Mouse (Mus musculus) ES-E14 (cell line): Measurements from ENCODE around the gene Gnai2. TPM values are rescaled to one million over a fixed set of nuclear protein-coding genes. Genes with fewer than 3 reads are reported as not detected.
A peak's percentile ranks its signal among the peaks of the same experiment; 100 is the strongest.

Experiments used
- DNase-seq: peaks from one replicate; pipeline ENCODE4 v3.0.0-alpha.2; 2013; ENCODE audit warnings: low read depth, low spot score
- H3K27ac ChIP-seq: 2 replicates; pipeline ENCODE4 v1.5.1; 2012; ENCODE audit warnings: low read depth, mild to moderate bottlenecking, low read length, moderate library complexity, mixed read lengths; ENCODE audit not compliant: poor library complexity, insufficient read depth, severe bottlenecking
- H3K36me3 ChIP-seq: 2 replicates; pipeline ENCODE4 v1.6.1; 2012; ENCODE audit warnings: mild to moderate bottlenecking, low read length, moderate library complexity, mixed read lengths; ENCODE audit not compliant: control insufficient read depth, poor library complexity, insufficient read depth, severe bottlenecking
- H3K4me1 ChIP-seq, 2 experiments: fragments of 150-350 bp in 1 of 2; sonication (generic) in 1 of 2; 2 replicates each; pipeline ENCODE4 v1.6.1; 2012; ENCODE audit warnings: low read length in 2 of 2, mild to moderate bottlenecking in 1 of 2, mixed read lengths in 1 of 2; ENCODE audit not compliant: control insufficient read depth in 2 of 2, insufficient read depth in 2 of 2, poor library complexity in 1 of 2
- H3K4me3 ChIP-seq, 2 experiments: fragments of 150-350 bp in 1 of 2; sonication (generic) in 1 of 2; 2 replicates each; pipeline ENCODE4 v1.5.1; 2012; ENCODE audit warnings: low read length in 2 of 2, low read depth in 1 of 2, mild to moderate bottlenecking in 1 of 2, mixed read lengths in 1 of 2; ENCODE audit not compliant: insufficient read depth in 1 of 2, poor library complexity in 1 of 2, severe bottlenecking in 1 of 2
- H3K9ac ChIP-seq: 2 replicates; pipeline ENCODE4 v1.6.1; 2012; ENCODE audit warnings: low read depth, mild to moderate bottlenecking, low read length, mixed read lengths; ENCODE audit not compliant: poor library complexity, insufficient read depth, severe bottlenecking
- H3K9me3 ChIP-seq: fragments of 150-350 bp; sonication (generic); 2 replicates; pipeline ENCODE4 v1.6.1; 2012; ENCODE audit warnings: low read depth, mild to moderate bottlenecking, low read length; ENCODE audit not compliant: control insufficient read depth, insufficient read depth
- CHD2 ChIP-seq: IDR thresholded peaks from 2 replicates; pipeline ENCODE4 v1.6.1; 2014; ENCODE audit warnings: mild to moderate bottlenecking, low read depth, low read length, inconsistent platforms
- HCFC1 ChIP-seq: IDR thresholded peaks from 2 replicates; pipeline ENCODE4 v1.6.1; 2012; ENCODE audit warnings: low read length, inconsistent platforms, borderline replicate concordance; ENCODE audit not compliant: insufficient read depth
- MAFK ChIP-seq: IDR thresholded peaks from 2 replicates; pipeline ENCODE4 v1.6.1; 2014; ENCODE audit warnings: mild to moderate bottlenecking, low read depth, low read length, inconsistent platforms; ENCODE audit not compliant: insufficient read depth
- ZC3H11A ChIP-seq: IDR thresholded peaks from 2 replicates; pipeline ENCODE4 v1.6.1; 2012; ENCODE audit warnings: low read depth, mild to moderate bottlenecking, inconsistent platforms, low read length, borderline replicate concordance
- ZNF384 ChIP-seq: IDR thresholded peaks from 2 replicates; pipeline ENCODE4 v1.6.1; 2012; ENCODE audit warnings: low read depth, low read length, inconsistent platforms
- in situ Hi-C, 2 experiments: fragments of 600-800 bp; cut with MboI; formaldehyde crosslinking; loops; one replicate each; pipeline ENCODE4 v1.15.1; 2025; ENCODE audit warnings: low sequenced_read_pairs in 2 of 2, inconsistent platforms in 1 of 2; ENCODE audit not compliant: unreplicated experiment in 2 of 2
- total RNA-seq: library from RNA; depleted of rRNA; stranded (reverse); fragments of 300-350 nt; gene quantifications from 2 replicates; pipeline ENCODE4 v1.2.3, GENCODE M21; 2012

Gnai2 gene
- total RNA-seq, 1 experiment, result 178 TPM

GRCm38 (mm10) chr9:107670259-107670658 is 35.1 kb upstream of the Gnai2 start:
- Histone ChIP-seq H3K4me1 (peaks cover 0 to 9% of the 10 kb centered on the region in 2 experiments; a peak in 1 of 4 replicates), H3K27ac (no peak overlapping the region), H3K9ac (no peak overlapping the region), H3K4me3 (no peak overlapping the region), H3K36me3 (no peaks in the 10 kb centered on the region), H3K9me3 (no peaks in the 10 kb centered on the region)
- in situ Hi-C loops, result no loop called here
- no peak for TF ChIP-seq ZNF384
- DNase-seq, result no peak

GRCm38 (mm10) chr9:107669480-107669945 is 34.3 kb upstream of the Gnai2 start, which contains the start of gene Slc38a3:
Gene Slc38a3, minus strand, starts transcription at chr9:107669530.
- Histone ChIP-seq H3K9me3 (no peaks in the 10 kb centered on the region), H3K4me1 (peaks cover 0 to 5% of the 10 kb centered on the region in 2 experiments; a peak in 1 of 4 replicates), H3K27ac (no peak within 1 kb of the TSS), H3K36me3 (no peaks in the 10 kb centered on the region), H3K4me3 (no peak within 1 kb of the TSS), H3K9ac (no peak within 1 kb of the TSS)
- in situ Hi-C loops, result no loop called here
- no peak for DNase-seq
- TF ChIP-seq MAFK, result no peak
- no peak for TF ChIP-seq ZC3H11A
- no peak for TF ChIP-seq ZNF384
- TF ChIP-seq HCFC1, result no peak
- no peak for TF ChIP-seq CHD2

GRCm38 (mm10) chr9:107668916-107669315 is 33.7 kb upstream of the Gnai2 start:
- Histone ChIP-seq H3K9ac (no peak overlapping the region), H3K4me3 (no peak overlapping the region), H3K27ac (no peak overlapping the region), H3K36me3 (no peaks in the 10 kb centered on the region), H3K4me1 (peaks cover 0 to 5% of the 10 kb centered on the region in 2 experiments; a peak in 1 of 4 replicates), H3K9me3 (no peaks in the 10 kb centered on the region)
- no peak for DNase-seq
- in situ Hi-C loops, result no loop called here
- no peak for TF ChIP-seq CHD2
- TF ChIP-seq MAFK, result no peak
- TF ChIP-seq HCFC1, result no peak
- TF ChIP-seq ZC3H11A, result no peak
- no peak for TF ChIP-seq ZNF384

- no peak overlapping the region for H3K27ac ChIP-seq
- no peak for TF ChIP-seq CHD2
- DNase-seq, result no peak
- H3K36me3 ChIP-seq, result no peaks in the 10 kb centered on the region
- H3K9me3 ChIP-seq, result no peaks in the 10 kb centered on the region
- in situ Hi-C loops, result no loop called here
- H3K4me3 ChIP-seq, result no peak overlapping the region
- peaks cover 0 to 12% of the 10 kb centered on the region in 2 experiments; a peak in 1 of 4 replicates for H3K4me1 ChIP-seq
- H3K9ac ChIP-seq, result no peak overlapping the region
Observed at GRCm38 (mm10) chr9:107668011-107668410, 32.8 kb upstream of the Gnai2 start.

- DNase-seq, result peak; percentile 54
- Histone ChIP-seq H3K4me1 (peaks cover 0 to 13% of the 10 kb centered on the region in 2 experiments; a peak in 1 of 4 replicates), H3K4me3 (peak overlapping the region; percentile 62 to 63), H3K9me3 (no peaks in the 10 kb centered on the region), H3K36me3 (no peaks in the 10 kb centered on the region), H3K9ac (peak overlapping the region; percentile 9; the same call in 1 of the 2 replicates), H3K27ac (no peak overlapping the region)
- in situ Hi-C loops, result no loop called here
- TF ChIP-seq ZNF384, result no peak
- TF ChIP-seq CHD2, result no peak
- no peak for TF ChIP-seq HCFC1
- no peak for TF ChIP-seq MAFK
- TF ChIP-seq ZC3H11A, result no peak
Observed at GRCm38 (mm10) chr9:107667219-107667618, 32.1 kb upstream of the Gnai2 start.
